Mouse (Mus musculus): ENCODE results near the gene Cracr2a.

DNA sequence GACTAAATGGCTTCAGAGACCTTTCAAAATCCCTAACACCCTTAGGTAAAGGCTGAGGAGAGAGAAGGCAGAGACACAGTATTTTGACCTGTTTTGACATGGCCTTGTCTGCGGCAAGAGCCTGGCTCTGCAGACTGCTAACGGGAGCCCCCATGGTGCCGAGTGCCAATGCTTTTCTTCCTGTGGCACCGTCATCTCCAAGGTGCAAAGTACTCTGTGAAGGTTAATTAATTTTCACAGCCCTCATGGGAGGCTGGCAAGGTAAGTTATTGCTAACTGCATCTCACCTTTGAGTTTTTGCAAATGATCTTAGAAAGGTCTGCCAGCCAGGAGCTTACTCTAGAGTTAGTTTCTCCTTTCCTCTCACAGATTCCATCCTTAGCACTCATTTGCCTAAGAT, 57.5 kb downstream of the Cracr2a start:
- no peak for TF ChIP-seq CTCF (IDR thresholded peaks at IDR 0.05; ENCODE audit: control insufficient read depth, insufficient read depth, insufficient read length)
- TF ChIP-seq USF1 (IDR thresholded peaks at IDR 0.05; ENCODE audit: low read depth), result no peak
- TF ChIP-seq MAX (IDR thresholded peaks at IDR 0.05), result no peak
- no peak for TF ChIP-seq CEBPB (IDR thresholded peaks at IDR 0.05; ENCODE audit: low read depth)
- no peak for TF ChIP-seq FOSL1 (IDR thresholded peaks at IDR 0.05; ENCODE audit: insufficient read depth, low read length, poor library complexity, severe bottlenecking)

Measured in C2C12 (cell line).